Comparison of ENCODE assay signal across 10 mouse cellular contexts in genomic region chr7:130965909-130966365, GRCm38 (mm10). TPM values are rescaled to one million over a fixed set of nuclear protein-coding genes. Genes with fewer than 3 reads are reported as not detected.
DNase-seq lines count a peak whose midpoint lies in the region; ATAC-seq and TF ChIP-seq lines count a peak whose summit lies in the region.
"Had no signal": no experiment of that assay in that cellular context is flagged by ENCODE, and none has a peak within 500 bp of the region (broad histone marks: within the 10 kb centered on the region; RNA-seq: fewer than 3 reads in every experiment).

No protein-coding gene starts in this region.

- H3K9ac ChIP-seq in kidney, embryonic 16.5 days (replicated peaks; ENCODE audit: low read length) = no peak overlapping the region

- TF ChIP-seq CTCF in cerebellum, adult 2 months (IDR thresholded peaks at IDR 0.05; ENCODE audit: borderline replicate concordance, insufficient read depth, low read depth, low read length) = no peak
- no peak for TF ChIP-seq CTCF in layer of hippocampus, adult 2 months (conservative IDR thresholded peaks at IDR 0.05)

- H3K4me1 ChIP-seq in kidney, embryonic 16.5 days (ENCODE audit: insufficient read depth, low read length) = peaks cover 9% of the 10 kb centered on the region
- H3K4me1 ChIP-seq in cerebellum, adult 2 months (ENCODE audit: control insufficient read depth, insufficient read depth, low read length) = peaks cover 21% of the 10 kb centered on the region

- no peak for ATAC-seq in kidney, embryonic 16.5 days (ENCODE audit: low FRiP score, low TSS enrichment)
- no peak for ATAC-seq in activated CD4-positive, CD25-positive, alpha-beta regulatory T cell, adult 4 months
- no peak for ATAC-seq in erythroid progenitor cell, adult 5-6 weeks (replicated peaks; ENCODE audit: low FRiP score, poor library complexity, severe bottlenecking)
- ATAC-seq: Patski had no signal

- H3K36me3 ChIP-seq in kidney, embryonic 16.5 days (ENCODE audit: insufficient read depth, low read length) = no peaks in the 10 kb centered on the region

- 66% methylated on average over 4 of the region's 4 CpGs for WGBS in kidney, embryonic 16.5 days
- 35% methylated on average over 4 of the region's 4 CpGs for WGBS in cerebellum, adult 2 months

- H3K9me3 ChIP-seq in kidney, embryonic 16.5 days (ENCODE audit: low read length) = no peaks in the 10 kb centered on the region

- no peak overlapping the region for H3K4me2 ChIP-seq in kidney, embryonic 16.5 days (replicated peaks; ENCODE audit: low read depth, low read length)

- no peak overlapping the region for H3K4me3 ChIP-seq in kidney, embryonic 16.5 days (ENCODE audit: low read length)
- H3K4me3 ChIP-seq in cerebellum, adult 2 months (replicated peaks; ENCODE audit: insufficient read depth, low read depth, low read length) = no peak overlapping the region
- H3K4me3 ChIP-seq in layer of hippocampus, adult 2 months = no peak overlapping the region

- peak; percentile 44 to 58 for DNase-seq in kidney, postnatal 4 days
- DNase-seq in cerebellum, adult 2 months = peak; percentile 57 to 76
- peak; percentile 44 for DNase-seq in gastrocnemius, postnatal 10 days
- peak; percentile 55 to 74 for DNase-seq in layer of hippocampus, adult 2 months (ENCODE audit: low spot score in 2 of 2)
- peak; percentile 79 to 86 for DNase-seq in right cerebral cortex, postnatal 10 days (ENCODE audit: low spot score in 2 of 2)

- no peaks in the 10 kb centered on the region for H3K27me3 ChIP-seq in kidney, embryonic 16.5 days (ENCODE audit: insufficient read depth, low read length)
- no peaks in the 10 kb centered on the region for H3K27me3 ChIP-seq in cerebellum, adult 2 months (ENCODE audit: control insufficient read depth, insufficient read depth, low read length)
- H3K27me3 ChIP-seq: Patski had no signal

- no peak overlapping the region for H3K27ac ChIP-seq in kidney, embryonic 16.5 days (ENCODE audit: low read length)
- H3K27ac ChIP-seq in cerebellum, adult 2 months (ENCODE audit: insufficient read depth, low read length) = no peak overlapping the region
- H3K27ac ChIP-seq in layer of hippocampus, adult 2 months = peak overlapping the region; percentile 70

- no peak for TF ChIP-seq POLR2A in cerebellum, adult 2 months (IDR thresholded peaks at IDR 0.05; ENCODE audit: borderline replicate concordance, insufficient read depth, low read length)

RNA-seq across cellular contexts. Expression of gene Htra1, which starts 30.0 kb away (rescaled TPM):
- 8.3 and 13.4 TPM in 2 replicates for polyA plus RNA-seq in kidney, embryonic 16.5 days (2015; fragmentation: Nextera tagmentation; extraction: Ambion mirVana)
- polyA plus RNA-seq in cerebellum, adult 2 months (2012; rRNA removed) = 188 and 231 TPM in 2 replicates
- total RNA-seq in gastrocnemius, postnatal 10 days (2021) = 100 to 1,000 TPM in 1 of 2 experiments, 10 to 100 TPM in 1; 93.5 to 103 TPM
- total RNA-seq in layer of hippocampus, adult 2 months (2021) = 100 to 1,000 TPM; 239 to 255 TPM
- under 1 TPM in 1 of 2 experiments, not detected in 1; 0.21 TPM for polyA plus RNA-seq in activated CD4-positive, CD25-positive, alpha-beta regulatory T cell, adult 4 months (2017; shearing (Covaris generic))
- total RNA-seq in erythroid progenitor cell, adult 5-6 weeks (2015; ENCODE audit: low replicate concordance) = not detected in 2 replicates
- total RNA-seq in erythroid progenitor cell, adult 5-6 weeks (2017; ENCODE audit: low replicate concordance) = not detected in 2 replicates
- total RNA-seq: hematopoietic stem cell, adult 5-6 weeks had no signal

Comparison
In these comparisons a context has a peak if more than half of its experiments do, and no peak if none do; other contexts are left out.
1. RNA of gene Htra1, which starts 30.0 kb away (total RNA-seq): 239 to 255 TPM in layer of hippocampus, adult 2 months and 93.5 to 103 TPM in gastrocnemius, postnatal 10 days; not detected in erythroid progenitor cell, adult 5-6 weeks; every median in the first group is over 10 times any median in the second.
2. Peak in every context shown above with its lines, with median percentiles within 50 percentile points of each other: DNase-seq.